Mouse (Mus musculus): ENCODE results near the gene Gm266.

DNA sequence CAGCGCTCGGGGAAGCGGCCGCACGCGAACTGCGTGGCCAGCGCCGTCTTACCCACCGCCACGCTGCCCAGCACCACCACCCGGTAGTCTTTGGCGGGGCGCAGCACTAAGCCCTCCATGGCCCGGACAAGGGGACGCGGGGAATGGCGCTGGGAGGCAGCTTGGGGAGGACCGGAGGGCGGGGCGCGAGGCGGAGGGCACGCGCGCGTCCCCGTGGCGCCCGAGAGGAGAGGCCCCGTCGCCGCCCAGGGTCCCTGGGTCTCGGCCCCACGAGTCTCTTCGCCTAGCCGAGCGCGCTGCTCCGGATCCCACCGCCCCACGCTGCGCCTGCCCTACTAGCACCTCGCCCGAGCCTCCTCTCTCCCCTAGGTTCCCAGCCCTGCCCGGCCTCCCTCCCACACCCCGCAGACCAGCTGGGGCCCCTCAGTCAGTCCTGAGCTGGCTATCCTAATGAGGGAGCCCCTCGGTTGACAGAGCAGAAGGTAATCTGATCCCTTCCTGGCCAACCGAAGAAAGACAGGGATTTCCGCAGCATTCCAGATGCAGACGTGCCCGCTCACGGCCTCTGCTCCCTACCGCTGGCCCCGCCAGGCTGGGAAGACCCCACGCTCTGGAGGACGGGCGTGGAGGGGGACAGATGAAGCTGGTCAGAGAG, at the start of gene Gm266:
- no peak for TF ChIP-seq POLR2A (IDR thresholded peaks at IDR 0.05; ENCODE audit: low read depth, low read length)
- no peak for TF ChIP-seq CTCF (conservative IDR thresholded peaks at IDR 0.05; ENCODE audit: insufficient read depth, insufficient read length, low read depth, low read length)

Measured in kidney, adult 2 months (tissue).